18 mouse cellular contexts compared by ENCODE assay signal in the genomic region with DNA sequence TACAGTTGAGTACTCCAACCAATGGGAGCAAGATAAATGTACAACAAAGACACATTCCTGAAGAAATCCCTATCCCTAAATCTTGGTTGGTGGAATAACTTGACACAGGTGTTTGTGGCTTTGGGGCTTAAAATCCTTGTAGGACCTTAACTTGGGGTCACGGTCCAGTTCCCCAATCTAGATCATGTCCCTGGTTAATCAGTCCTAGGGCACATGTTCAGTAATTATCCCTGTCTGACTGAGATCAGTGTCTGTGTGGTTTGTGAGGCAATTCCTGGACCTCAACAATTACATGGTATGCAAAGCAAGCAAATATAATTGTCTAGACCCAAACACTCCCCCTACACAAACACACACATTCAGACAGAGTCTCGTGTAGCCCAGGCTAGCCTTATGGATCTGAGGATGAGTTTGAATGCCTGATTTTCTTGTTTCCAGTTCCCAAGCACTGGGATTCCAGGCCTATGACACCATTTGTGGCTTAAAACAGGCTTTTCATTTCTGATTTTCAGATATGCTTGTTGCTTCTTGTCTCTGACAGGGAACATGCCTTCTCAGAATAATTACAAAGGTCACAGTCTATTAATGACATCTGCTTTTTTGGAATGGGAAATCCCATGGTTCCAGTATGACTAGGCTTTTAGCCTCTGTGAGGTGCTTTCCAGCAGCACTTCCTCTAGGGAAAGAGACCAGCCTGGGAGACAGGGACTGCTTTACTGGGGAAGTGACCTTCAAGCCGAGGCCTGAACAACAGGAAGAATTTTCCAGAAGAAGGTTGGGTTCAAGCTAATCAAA. TPM values are rescaled to one million over a fixed set of nuclear protein-coding genes. Genes with fewer than 3 reads are reported as not detected.
DNase-seq lines count a peak whose midpoint lies in the region; ATAC-seq and TF ChIP-seq lines count a peak whose summit lies in the region.
"Had no signal": no experiment of that assay in that cellular context is flagged by ENCODE, and none has a peak within 500 bp of the region (broad histone marks: within the 10 kb centered on the region; RNA-seq: fewer than 3 reads in every experiment).

No protein-coding gene starts in this region.

- intact Hi-C loops in heart, postnatal 10 days (cut with DNase I) = loop anchor here (2.0 kb wide), 1 partner anchor 17 kb away; no protein-coding TSS in a partner anchor

- H3K27ac ChIP-seq in heart, embryonic 10.5 days = no peak overlapping the region
- no peak overlapping the region for H3K27ac ChIP-seq in lung, postnatal 0 days (ENCODE audit: low read length)
- H3K27ac ChIP-seq in forebrain, embryonic 11.5 days (ENCODE audit: low read depth, low read length) = no peak overlapping the region
- H3K27ac ChIP-seq: forebrain, embryonic 12.5 days; hindbrain, embryonic 15.5 days; limb, embryonic 13.5 days; neural tube, embryonic 12.5 days; stomach, postnatal 0 days had no signal

- TF ChIP-seq EP300 in lung, postnatal 0 days (IDR thresholded peaks at IDR 0.05) = no peak

- no peaks in the 10 kb centered on the region for H3K27me3 ChIP-seq in heart, embryonic 10.5 days (ENCODE audit: insufficient read depth, poor library complexity, severe bottlenecking)
- no peaks in the 10 kb centered on the region for H3K27me3 ChIP-seq in lung, postnatal 0 days (replicated peaks; ENCODE audit: insufficient read depth, low read length)
- H3K27me3 ChIP-seq in forebrain, embryonic 11.5 days (ENCODE audit: control insufficient read depth, insufficient read depth, low read length) = no peaks in the 10 kb centered on the region
- H3K27me3 ChIP-seq: forebrain, embryonic 12.5 days; hindbrain, embryonic 15.5 days; limb, embryonic 13.5 days; neural tube, embryonic 12.5 days had no signal

- H3K4me1 ChIP-seq in heart, embryonic 10.5 days = 0 out of 2 replicates have a peak, but pooled peaks cover 4% of the 10 kb centered on the region
- no peaks in the 10 kb centered on the region for H3K4me1 ChIP-seq in lung, postnatal 0 days (ENCODE audit: insufficient read depth, low read depth, low read length)
- no peaks in the 10 kb centered on the region for H3K4me1 ChIP-seq in forebrain, embryonic 11.5 days (replicated peaks; ENCODE audit: control insufficient read depth, insufficient read depth, low read length)
- H3K4me1 ChIP-seq: forebrain, embryonic 12.5 days; hindbrain, embryonic 15.5 days; limb, embryonic 13.5 days; neural tube, embryonic 12.5 days had no signal

- no peaks in the 10 kb centered on the region for H3K9me3 ChIP-seq in heart, embryonic 10.5 days
- H3K9me3 ChIP-seq in lung, postnatal 0 days (ENCODE audit: low read length) = no peaks in the 10 kb centered on the region
- no peaks in the 10 kb centered on the region for H3K9me3 ChIP-seq in forebrain, embryonic 11.5 days (ENCODE audit: control insufficient read depth, low read length)
- H3K9me3 ChIP-seq: forebrain, embryonic 12.5 days; hindbrain, embryonic 15.5 days; limb, embryonic 13.5 days; neural tube, embryonic 12.5 days had no signal

- no peaks in the 10 kb centered on the region for H3K36me3 ChIP-seq in heart, embryonic 10.5 days
- no peaks in the 10 kb centered on the region for H3K36me3 ChIP-seq in lung, postnatal 0 days (ENCODE audit: insufficient read depth, low read length)
- H3K36me3 ChIP-seq in forebrain, embryonic 11.5 days (ENCODE audit: control insufficient read depth, insufficient read depth, low read length) = no peaks in the 10 kb centered on the region
- H3K36me3 ChIP-seq: forebrain, embryonic 12.5 days; hindbrain, embryonic 15.5 days; limb, embryonic 13.5 days; neural tube, embryonic 12.5 days had no signal

- no peak for ATAC-seq in lung, postnatal 0 days
- ATAC-seq in forebrain, embryonic 11.5 days (replicated peaks; ENCODE audit: low FRiP score) = no peak

- 64% methylated on average over 3 of the region's 3 CpGs for WGBS in heart, embryonic 10.5 days
- WGBS in lung, postnatal 0 days = 70% methylated on average over 3 of the region's 3 CpGs
- 86% methylated on average over 3 of the region's 3 CpGs for WGBS in forebrain, embryonic 11.5 days

- DNase-seq in adrenal gland, adult 2 months = peak; percentile 31
- no peak for DNase-seq in adrenal gland, postnatal 36 days
- peak; percentile 18 to 34 for DNase-seq in heart, postnatal 10 days
- DNase-seq in heart, embryonic 10.5 days (ENCODE audit: low spot score) = no peak
- DNase-seq in 3T3-L1 (ENCODE audit: low read depth, low spot score) = peak; percentile 28
- DNase-seq in gonadal fat pad, adult 2 months (ENCODE audit: low read depth) = peak; percentile 73
- DNase-seq in lung, postnatal 0 days (ENCODE audit: low spot score) = no peak
- DNase-seq in forebrain, embryonic 11.5 days (ENCODE audit: low spot score) = no peak
- DNase-seq: cerebellum, adult 11-12 months; cerebellum, postnatal 25 days; gastrocnemius, postnatal 14 days; lung, postnatal 36 days; thymus, postnatal 14 days had no signal

- H3K4me3 ChIP-seq in heart, embryonic 10.5 days = no peak overlapping the region
- H3K4me3 ChIP-seq in lung, postnatal 0 days (ENCODE audit: low read depth, low read length) = no peak overlapping the region
- no peak overlapping the region for H3K4me3 ChIP-seq in forebrain, embryonic 11.5 days (ENCODE audit: low read depth, low read length)
- H3K4me3 ChIP-seq: forebrain, embryonic 12.5 days; hindbrain, embryonic 15.5 days; limb, embryonic 13.5 days; neural tube, embryonic 12.5 days had no signal

- no peak overlapping the region for H3K9ac ChIP-seq in lung, postnatal 0 days (replicated peaks; ENCODE audit: low read depth)
- H3K9ac ChIP-seq in forebrain, embryonic 11.5 days (ENCODE audit: low read length) = no peak overlapping the region
- H3K9ac ChIP-seq: forebrain, embryonic 12.5 days; hindbrain, embryonic 15.5 days; limb, embryonic 13.5 days; neural tube, embryonic 12.5 days had no signal

- H3K4me2 ChIP-seq in lung, postnatal 0 days (replicated peaks; ENCODE audit: low read depth, low read length) = no peak overlapping the region
- no peak overlapping the region for H3K4me2 ChIP-seq in forebrain, embryonic 11.5 days (ENCODE audit: low read depth, low read length, severe bottlenecking)
- H3K4me2 ChIP-seq: forebrain, embryonic 12.5 days; hindbrain, embryonic 15.5 days; limb, embryonic 13.5 days; neural tube, embryonic 12.5 days had no signal

- TF ChIP-seq CTCF in lung, postnatal 0 days (IDR thresholded peaks at IDR 0.05) = no peak

RNA-seq across cellular contexts. Expression of a gene that starts 7.9 kb away (rescaled TPM):
- 100 to 1,000 TPM; 165 to 239 TPM for total RNA-seq in adrenal gland, adult 2 months (2021)
- 205 and 321 TPM in 2 replicates for polyA plus RNA-seq in adrenal gland, adult 2 months (2012; rRNA removed)
- total RNA-seq in adrenal gland, postnatal 36 days (2021) = 100 to 1,000 TPM; 192 to 221 TPM
- 100 to 1,000 TPM; 122 to 127 TPM for total RNA-seq in heart, postnatal 10 days (2021)
- polyA plus RNA-seq in heart, embryonic 10.5 days (2016; fragmentation: Nextera tagmentation; extraction: Ambion mirVana) = 73.8 and 78.9 TPM in 2 replicates
- 44.7 and 70.3 TPM in 2 replicates for polyA plus RNA-seq in gonadal fat pad, adult 2 months (2012; rRNA removed)
- 153 and 169 TPM in 2 replicates for polyA plus RNA-seq in lung, postnatal 0 days (2015; fragmentation: Nextera tagmentation; extraction: Ambion mirVana)
- polyA plus RNA-seq in forebrain, embryonic 11.5 days (2014; fragmentation: Nextera tagmentation; extraction: Ambion mirVana) = 84.9 and 87.9 TPM in 2 replicates

RNA-seq across cellular contexts. Expression of a gene that starts 28.0 kb away (rescaled TPM):
- 10 to 100 TPM; 33.4 to 37.4 TPM for total RNA-seq in adrenal gland, adult 2 months (2021)
- polyA plus RNA-seq in adrenal gland, adult 2 months (2012; rRNA removed) = 2.3 and 2.5 TPM in 2 replicates
- 10 to 100 TPM; 29.6 to 43.7 TPM for total RNA-seq in adrenal gland, postnatal 36 days (2021)
- total RNA-seq in heart, postnatal 10 days (2021) = 10 to 100 TPM; 11.8 to 13.0 TPM
- 22.2 and 28.3 TPM in 2 replicates for polyA plus RNA-seq in heart, embryonic 10.5 days (2016; fragmentation: Nextera tagmentation; extraction: Ambion mirVana)
- 2.0 and 2.9 TPM in 2 replicates for polyA plus RNA-seq in gonadal fat pad, adult 2 months (2012; rRNA removed)
- polyA plus RNA-seq in lung, postnatal 0 days (2015; fragmentation: Nextera tagmentation; extraction: Ambion mirVana) = 9.4 and 10.5 TPM in 2 replicates
- polyA plus RNA-seq in forebrain, embryonic 11.5 days (2014; fragmentation: Nextera tagmentation; extraction: Ambion mirVana) = 38.0 and 44.2 TPM in 2 replicates

Comparison
In these comparisons a context has a peak if more than half of its experiments do, and no peak if none do; other contexts are left out.
1. DNase-seq: peak in adrenal gland, adult 2 months (single experiment), heart, postnatal 10 days (2 of 2), 3T3-L1 (single experiment) and gonadal fat pad, adult 2 months (single experiment); none in adrenal gland, postnatal 36 days (0 of 2), heart, embryonic 10.5 days (single experiment), lung, postnatal 0 days (single experiment) and forebrain, embryonic 11.5 days (single experiment).